Mouse (Mus musculus) forebrain, embryonic 15.5 days (tissue): ENCODE data around the gene Spag5. TPM values are rescaled to one million over a fixed set of nuclear protein-coding genes. Genes with fewer than 3 reads are reported as not detected.
A peak's percentile ranks its signal among the peaks of the same experiment; 100 is the strongest.

Source experiments
- ATAC-seq: fragments of 200-750 bp; cut with Nextera tagmentation; replicated peaks from 2 replicates; pipeline ENCODE4 v1.8.0; 2017; ENCODE audit warnings: mild to moderate bottlenecking, moderate TSS enrichment, moderate library complexity
- H3K27ac ChIP-seq: fragments of 300-500 bp; sonication (generic); replicated peaks from 2 replicates; pipeline ENCODE4 v1.5.1; 2015; ENCODE audit warnings: mild to moderate bottlenecking, inconsistent platforms
- H3K27me3 ChIP-seq: fragments of 300-500 bp; sonication (generic); 2 replicates; pipeline ENCODE4 v1.6.1; 2015; ENCODE audit warnings: inconsistent platforms
- H3K36me3 ChIP-seq: fragments of 300-500 bp; sonication (generic); 2 replicates; pipeline ENCODE4 v1.6.1; 2015; ENCODE audit warnings: mild to moderate bottlenecking, inconsistent platforms
- H3K4me1 ChIP-seq: fragments of 300-500 bp; sonication (generic); 2 replicates; pipeline ENCODE4 v1.6.1; 2015; ENCODE audit warnings: inconsistent platforms
- H3K4me2 ChIP-seq: fragments of 300-500 bp; sonication (generic); replicated peaks from 2 replicates; pipeline ENCODE4 v1.6.1; 2015; ENCODE audit warnings: mild to moderate bottlenecking, inconsistent platforms
- H3K4me3 ChIP-seq: fragments of 300-500 bp; sonication (generic); 2 replicates; pipeline ENCODE4 v1.5.1; 2015; ENCODE audit warnings: mild to moderate bottlenecking, inconsistent platforms
- H3K9ac ChIP-seq: fragments of 300-500 bp; sonication (generic); replicated peaks from 2 replicates; pipeline ENCODE4 v1.6.1; 2015; ENCODE audit warnings: mild to moderate bottlenecking, inconsistent platforms
- H3K9me3 ChIP-seq: fragments of 300-500 bp; sonication (generic); 2 replicates; pipeline ENCODE4 v1.6.1; 2016; ENCODE audit warnings: inconsistent platforms
- WGBS: fragments of 180-500 bp; shearing (Covaris S2); methylation state at CpG from one replicate; pipeline ENCODE4 v1.1.7; 2015; ENCODE audit warnings: mixed read lengths; 5-methylcytosine and 5-hydroxymethylcytosine counted together
- polyA plus RNA-seq: library from polyadenylated mRNA; unstranded; fragments of >200 nt; fragmentation: Nextera tagmentation; extraction: Ambion mirVana; gene quantifications from 2 replicates; pipeline ENCODE4 v1.2.1, GENCODE M21; 2015

The Spag5 gene
- polyA plus RNA-seq, 1 experiment from 2014 or later: 23.2 TPM

DNA sequence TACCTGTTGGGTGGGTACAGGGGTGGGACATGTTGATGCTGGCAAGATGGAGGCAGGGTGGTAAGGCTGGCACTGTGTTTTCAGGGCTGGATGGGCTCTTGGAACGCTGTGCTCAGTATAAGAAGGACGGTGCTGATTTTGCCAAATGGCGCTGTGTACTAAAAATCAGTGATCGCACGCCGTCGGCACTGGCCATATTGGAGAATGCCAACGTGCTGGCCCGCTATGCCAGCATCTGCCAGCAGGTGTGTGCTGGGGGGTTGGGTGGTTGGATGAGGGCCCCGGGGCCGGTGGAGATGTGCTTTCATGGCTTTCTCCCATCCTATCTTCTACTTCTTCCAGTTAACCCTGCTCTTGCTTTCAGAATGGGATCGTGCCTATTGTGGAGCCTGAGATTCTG is 23.6 kb downstream of the Spag5 start:
- ATAC-seq: no peak
- Histone ChIP-seq H3K9me3 (no peaks in the 10 kb centered on the region), H3K36me3 (0 out of 2 replicates have a peak, but pooled peaks cover 4% of the 10 kb centered on the region), H3K4me2 (peak overlapping the region; percentile 42), H3K27me3 (no peaks in the 10 kb centered on the region), H3K4me1 (peaks cover 39% of the 10 kb centered on the region), H3K4me3 (peak overlapping the region; percentile 25), H3K9ac (no peak overlapping the region), H3K27ac (peak overlapping the region; percentile 2; the same call in 1 of the 2 replicates)
- WGBS: 87% methylated on average over 12 of the region's 12 CpGs

DNA sequence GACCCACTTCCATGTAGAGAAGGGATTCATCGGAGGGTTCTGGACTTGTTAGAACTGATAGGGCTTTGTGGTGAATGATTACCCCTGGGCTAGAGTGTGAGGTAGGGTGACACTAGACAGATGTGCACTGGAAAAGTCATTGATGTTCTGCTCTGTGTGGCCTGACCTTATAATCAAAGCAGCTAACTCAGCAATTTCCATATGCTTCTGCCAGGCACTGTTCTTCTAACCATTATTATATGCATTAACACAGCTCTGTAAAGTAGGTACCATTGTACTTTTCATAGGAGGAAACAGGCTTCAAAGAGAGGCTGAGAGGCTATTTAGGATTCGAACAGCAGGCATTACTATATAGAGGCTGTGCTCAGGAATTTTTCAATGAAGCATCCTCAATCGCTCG is 25.9 kb downstream of the Spag5 start:
- Histone ChIP-seq H3K4me1 (peaks cover 37% of the 10 kb centered on the region), H3K4me2 (no peak overlapping the region), H3K9me3 (no peaks in the 10 kb centered on the region), H3K27me3 (no peaks in the 10 kb centered on the region), H3K36me3 (0 out of 2 replicates have a peak, but pooled peaks cover 1% of the 10 kb centered on the region), H3K9ac (no peak overlapping the region), H3K4me3 (no peak overlapping the region), H3K27ac (no peak overlapping the region)
- ATAC-seq: no peak
- WGBS: 90% methylated on average over 4 of the region's 4 CpGs

DNA sequence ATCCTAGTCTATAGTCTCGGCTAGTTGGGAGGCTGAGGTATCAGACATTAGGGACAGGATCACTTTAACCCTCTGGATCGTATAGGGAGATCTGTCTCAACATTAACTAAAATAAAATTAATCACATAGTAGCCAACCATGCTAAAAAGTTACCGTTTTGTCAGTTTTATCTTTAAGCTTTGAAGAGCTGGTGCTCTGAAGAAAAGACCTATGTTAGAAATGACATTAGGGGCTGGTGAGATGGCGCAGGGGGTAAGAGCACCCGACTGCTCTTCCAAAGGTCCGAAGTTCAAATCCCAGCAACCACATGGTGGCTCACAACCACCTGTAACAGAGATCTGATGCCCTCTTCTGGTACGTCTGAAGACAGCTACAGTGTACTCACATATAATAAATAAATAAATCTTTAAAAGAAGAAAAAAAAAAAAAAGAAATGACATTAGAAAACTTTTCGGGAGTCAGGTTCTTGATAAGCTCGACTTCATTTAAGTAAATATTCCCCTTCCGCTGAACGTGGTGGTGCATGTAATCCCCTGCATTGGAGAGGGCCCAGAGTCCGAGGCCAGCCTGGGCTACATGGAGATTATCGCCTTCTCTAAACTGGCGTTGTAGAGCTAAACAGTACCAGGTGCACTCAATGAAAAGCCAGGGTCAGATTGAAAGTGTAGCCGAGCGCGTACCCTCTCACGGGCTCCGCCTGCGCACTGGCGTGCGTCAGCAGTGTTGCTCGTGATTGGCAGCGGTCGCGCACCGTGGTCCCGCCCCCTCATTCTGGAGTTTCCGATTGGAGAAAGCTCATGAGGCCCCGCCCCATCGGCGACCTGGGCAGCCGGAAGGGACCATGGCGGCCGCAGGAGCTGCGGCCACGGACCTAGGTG is 26.5 kb downstream of the Spag5 start, which contains the start of gene Pigs:
Pigs (plus strand) TSS at position 782 of the 878 bp plus-strand sequence.
- Histone ChIP-seq H3K27ac (peak within 1 kb of the TSS; percentile 56), H3K4me2 (peak within 1 kb of the TSS; percentile 89), H3K27me3 (no peaks in the 10 kb centered on the region), H3K9ac (peak within 1 kb of the TSS; percentile 84), H3K36me3 (peaks cover 8% of the 10 kb centered on the region), H3K4me3 (peak within 1 kb of the TSS; percentile 89), H3K4me1 (peaks cover 32% of the 10 kb centered on the region), H3K9me3 (no peaks in the 10 kb centered on the region)
- ATAC-seq: peak; percentile 96
- 13% methylated on average over 37 of the region's 37 CpGs for WGBS

DNA sequence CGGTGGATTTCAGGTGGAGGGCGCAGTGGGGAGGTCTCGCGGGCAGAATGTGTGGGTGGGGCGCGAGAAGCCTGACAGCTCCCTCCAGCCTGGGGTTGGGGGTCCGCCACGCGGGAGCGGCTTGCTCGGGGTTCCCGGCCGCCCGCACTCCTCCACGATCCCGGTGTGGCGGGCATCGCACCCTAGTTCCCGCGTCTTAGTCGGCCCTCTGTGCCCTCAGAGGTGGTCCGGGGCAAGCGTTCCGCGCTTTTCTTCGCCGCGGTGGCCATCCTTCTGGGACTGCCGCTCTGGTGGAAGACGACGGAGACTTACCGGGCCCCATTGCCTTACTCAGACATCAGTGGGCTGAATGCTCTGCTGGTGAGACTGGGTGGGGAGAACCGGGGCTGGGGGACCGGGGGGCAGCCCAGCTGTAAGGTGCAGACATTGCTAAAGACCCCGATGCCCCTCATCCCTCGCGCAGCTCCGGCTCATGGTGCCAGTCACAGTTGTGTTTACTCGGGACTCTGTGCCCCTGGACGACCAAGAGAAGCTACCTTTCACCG is 27.3 kb downstream of the Spag5 start:
- peak overlapping the region; percentile 89 for H3K4me2 ChIP-seq
- H3K9ac ChIP-seq: peak overlapping the region; percentile 84
- H3K4me1 ChIP-seq: peaks cover 25% of the 10 kb centered on the region
- H3K4me3 ChIP-seq: peak overlapping the region; percentile 89
- H3K27ac ChIP-seq: peak overlapping the region; percentile 56
- peak; percentile 62 for ATAC-seq
- under 1% methylated on average over 33 of the region's 41 CpGs for WGBS
- peaks cover 15% of the 10 kb centered on the region for H3K36me3 ChIP-seq
- H3K9me3 ChIP-seq: no peaks in the 10 kb centered on the region
- H3K27me3 ChIP-seq: no peaks in the 10 kb centered on the region

DNA sequence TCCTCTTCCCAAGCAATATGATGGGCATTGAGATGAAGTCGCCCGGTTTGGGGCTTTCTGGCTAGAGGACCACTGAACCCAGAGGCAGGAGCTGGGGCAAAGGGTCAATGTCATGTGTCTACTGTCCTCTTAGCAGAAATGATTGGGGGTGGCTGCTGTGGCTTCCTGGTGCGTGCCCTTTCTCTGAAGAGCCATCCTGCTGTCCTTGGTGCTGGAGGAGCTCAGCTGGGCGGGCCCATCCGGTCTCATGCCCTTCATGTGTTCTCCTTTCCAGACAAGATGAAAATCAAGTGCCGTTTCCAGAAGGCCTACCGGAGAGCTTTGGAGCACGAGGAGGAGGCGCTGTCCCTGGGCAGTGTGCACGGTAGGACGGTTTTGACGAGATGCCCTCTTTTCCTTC is 31.3 kb downstream of the Spag5 start:
- Histone ChIP-seq H3K27ac (no peak overlapping the region), H3K4me3 (no peak overlapping the region), H3K9ac (no peak overlapping the region), H3K27me3 (no peaks in the 10 kb centered on the region), H3K4me2 (no peak overlapping the region), H3K9me3 (no peaks in the 10 kb centered on the region), H3K36me3 (peaks cover 44% of the 10 kb centered on the region), H3K4me1 (peaks cover 14% of the 10 kb centered on the region)
- ATAC-seq: no peak
- 95% methylated on average over 12 of the region's 12 CpGs for WGBS

DNA sequence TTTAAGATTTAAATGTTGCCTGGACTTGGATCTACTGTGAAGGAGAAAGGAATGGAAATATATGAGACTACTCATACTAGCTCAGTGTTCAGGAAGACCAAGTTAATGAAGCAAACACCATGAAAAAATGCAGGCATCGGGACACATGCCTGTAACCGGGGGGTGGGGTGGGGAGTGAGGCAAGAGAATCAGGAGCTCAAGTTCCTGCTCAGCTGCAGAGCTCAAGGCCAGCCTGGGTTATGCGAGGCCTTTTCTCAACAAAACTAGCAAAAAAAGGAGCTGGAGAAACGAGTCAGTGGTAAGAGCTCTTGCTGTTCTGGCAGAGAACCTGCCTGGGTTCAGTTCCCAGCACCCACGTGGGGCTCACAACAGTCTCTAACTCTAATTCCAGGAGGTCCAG is 32.7 kb downstream of the Spag5 start:
- peaks cover 49% of the 10 kb centered on the region for H3K36me3 ChIP-seq

DNA sequence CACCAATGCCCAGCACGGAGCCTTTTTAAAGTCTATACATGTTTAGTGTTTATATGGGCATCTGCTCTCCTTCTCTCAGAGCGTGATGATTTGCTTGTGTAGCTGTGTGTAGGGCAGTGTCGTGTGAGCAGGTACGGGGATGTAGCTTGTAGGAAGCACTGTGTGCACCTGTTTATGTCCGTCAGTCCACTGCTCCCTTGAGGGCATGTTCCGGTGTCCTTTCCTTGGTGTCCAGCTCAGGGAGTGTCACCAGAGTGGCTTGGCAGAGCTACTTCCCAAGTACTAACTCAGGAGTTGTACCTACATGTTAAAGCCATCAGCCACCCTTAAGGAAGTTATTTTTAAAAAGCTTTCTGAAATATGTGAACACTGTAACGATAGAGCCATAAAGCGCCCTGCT is 35.7 kb downstream of the Spag5 start:
- Histone ChIP-seq H3K4me1 (no peaks in the 10 kb centered on the region), H3K4me3 (no peak overlapping the region), H3K27ac (no peak overlapping the region), H3K9ac (no peak overlapping the region), H3K9me3 (no peaks in the 10 kb centered on the region), H3K4me2 (no peak overlapping the region), H3K36me3 (peaks cover 63% of the 10 kb centered on the region), H3K27me3 (no peaks in the 10 kb centered on the region)
- WGBS: 98% methylated on average over 8 of the region's 8 CpGs
- no peak for ATAC-seq

More for the DNA sequence above, 32.7 kb downstream of the Spag5 start:
- Histone ChIP-seq H3K27ac (no peak overlapping the region), H3K4me3 (no peak overlapping the region), H3K4me1 (peaks cover 11% of the 10 kb centered on the region), H3K9ac (no peak overlapping the region), H3K9me3 (no peaks in the 10 kb centered on the region), H3K4me2 (no peak overlapping the region), H3K27me3 (no peaks in the 10 kb centered on the region)
- WGBS: 92% methylated on average over 5 of the region's 5 CpGs
- no peak for ATAC-seq

DNA sequence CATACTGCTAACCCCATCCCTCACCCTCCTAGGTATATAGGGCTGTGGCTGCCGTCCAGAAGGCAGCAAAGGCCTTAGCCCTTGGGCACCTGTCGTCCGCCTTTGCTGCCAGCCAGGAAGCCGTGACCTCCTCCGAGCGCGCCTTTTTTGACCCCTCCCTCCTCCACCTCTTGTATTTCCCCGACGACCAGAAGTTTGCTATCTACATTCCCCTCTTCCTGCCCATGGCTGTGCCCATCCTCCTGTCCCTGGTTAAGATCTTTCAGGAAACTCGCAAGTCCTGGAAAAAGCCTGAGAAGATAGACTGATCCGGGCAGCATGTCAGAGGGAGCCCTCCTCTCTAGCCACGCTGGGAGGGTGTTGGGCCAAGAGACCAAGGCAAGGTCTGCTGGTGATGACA is 40.4 kb downstream of the Spag5 start:
- Histone ChIP-seq H3K9me3 (no peaks in the 10 kb centered on the region), H3K4me2 (no peak overlapping the region), H3K4me3 (no peak overlapping the region), H3K36me3 (peaks cover 22% of the 10 kb centered on the region), H3K27ac (no peak overlapping the region), H3K27me3 (no peaks in the 10 kb centered on the region), H3K9ac (no peak overlapping the region), H3K4me1 (peaks cover 28% of the 10 kb centered on the region)
- ATAC-seq: no peak
- WGBS: 84% methylated on average over 12 of the region's 12 CpGs

DNA sequence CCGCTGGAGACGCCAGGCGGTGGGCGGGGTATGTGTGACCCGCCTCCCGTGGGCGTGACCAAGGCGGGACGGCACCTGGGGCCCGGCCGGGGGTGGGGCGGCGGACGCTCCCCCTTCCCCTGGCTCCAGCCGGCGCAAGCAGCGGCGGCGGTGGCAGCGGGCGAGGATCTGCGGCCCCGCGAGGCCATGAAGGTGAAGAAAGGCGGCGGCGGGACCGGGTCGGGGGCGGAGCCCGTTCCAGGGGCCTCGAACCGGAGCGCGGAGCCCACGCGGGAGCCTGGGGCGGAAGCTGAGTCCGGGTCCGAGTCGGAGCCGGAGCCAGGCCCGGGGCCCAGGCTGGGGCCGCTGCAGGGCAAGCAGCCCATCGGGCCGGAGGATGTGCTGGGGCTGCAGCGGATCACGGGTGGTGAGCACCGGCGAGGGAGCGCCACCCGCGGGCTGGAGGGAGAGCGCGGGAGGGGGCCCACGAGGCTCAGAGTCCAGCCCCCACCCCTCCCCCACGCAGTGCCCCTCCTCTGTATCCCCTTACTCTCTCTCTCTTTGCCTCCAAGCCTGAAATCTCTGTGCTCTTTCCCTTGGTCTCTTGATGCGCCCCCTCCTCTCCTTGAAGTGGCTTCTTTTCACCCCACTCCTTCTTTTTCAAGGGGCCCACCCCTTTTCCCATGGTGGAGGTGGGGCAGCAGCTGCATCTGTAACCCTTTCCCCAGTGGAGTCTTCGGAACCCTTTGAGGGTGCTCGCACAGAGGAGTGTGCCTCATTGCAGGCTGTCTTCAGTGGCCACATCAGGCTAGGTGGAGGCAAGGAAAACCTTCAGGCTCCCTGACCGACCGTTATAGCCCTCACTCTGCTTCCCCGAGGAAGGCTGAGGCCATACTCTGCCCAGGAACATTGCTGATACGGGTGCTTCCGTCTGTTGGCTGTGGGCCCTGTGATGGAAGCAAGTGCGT is 42.3 kb downstream of the Spag5 start, which contains the start of gene Unc119:
Unc119 (plus strand) TSS at position 102 of the 947 bp plus-strand sequence.
- H3K27ac ChIP-seq: peak within 1 kb of the TSS; percentile 88
- H3K36me3 ChIP-seq: peaks cover 26% of the 10 kb centered on the region
- peak within 1 kb of the TSS; percentile 100 for H3K4me3 ChIP-seq
- H3K4me2 ChIP-seq: peak within 1 kb of the TSS; percentile 65
- H3K4me1 ChIP-seq: peaks cover 29% of the 10 kb centered on the region
- H3K9ac ChIP-seq: peak within 1 kb of the TSS; percentile 97
- ATAC-seq: peak; percentile 85
- WGBS: under 1% methylated on average over 63 of the region's 66 CpGs
- H3K27me3 ChIP-seq: no peaks in the 10 kb centered on the region
- H3K9me3 ChIP-seq: no peaks in the 10 kb centered on the region

DNA sequence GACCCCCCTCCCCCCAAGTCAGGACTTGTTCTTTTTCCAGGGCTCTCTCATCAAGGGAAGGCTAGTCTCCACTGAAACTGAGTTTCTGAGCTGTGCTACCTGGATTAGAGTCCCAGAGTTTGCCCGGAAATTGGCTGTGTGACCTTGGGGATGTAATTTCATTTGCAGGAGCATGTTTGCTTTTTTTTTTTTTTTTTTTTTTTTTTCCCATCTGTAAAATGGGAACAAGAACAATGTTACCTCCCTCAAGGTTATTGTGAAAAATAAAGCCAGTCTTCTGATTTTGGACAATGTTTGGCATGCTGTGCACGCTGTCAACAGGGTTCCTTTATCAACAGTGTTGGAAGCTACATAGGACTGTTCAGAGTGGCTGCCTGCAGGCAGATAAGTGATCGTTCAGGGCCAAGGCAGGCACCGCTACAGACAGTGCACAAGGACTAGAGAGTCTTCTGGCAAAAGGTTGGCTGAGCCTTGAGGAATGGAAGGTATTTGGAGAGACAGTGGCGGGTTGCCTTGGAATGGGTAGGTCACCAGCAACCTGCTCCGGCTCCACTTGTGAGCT is 43.1 kb downstream of the Spag5 start:
- WGBS: 76% methylated on average over 6 of the region's 6 CpGs
- peak overlapping the region; percentile 100 for H3K4me3 ChIP-seq
- H3K36me3 ChIP-seq: peaks cover 25% of the 10 kb centered on the region
- H3K9ac ChIP-seq: peak overlapping the region; percentile 97
- H3K4me1 ChIP-seq: peaks cover 29% of the 10 kb centered on the region
- peak overlapping the region; percentile 88 for H3K27ac ChIP-seq
- H3K4me2 ChIP-seq: peak overlapping the region; percentile 65
- H3K9me3 ChIP-seq: no peaks in the 10 kb centered on the region
- H3K27me3 ChIP-seq: no peaks in the 10 kb centered on the region
- no peak for ATAC-seq
